Mouse (Mus musculus) spleen, embryonic (tissue): ENCODE results near the gene Arl5a.

Experiments
- CTCF ChIA-PET: fragments of 350-600 bp; sonication (Branson Sonifier 250); formaldehyde crosslinking; loops from one replicate; lab custom pipeline; 2022; lab: Charles Lee

The Arl5a gene

DNA sequence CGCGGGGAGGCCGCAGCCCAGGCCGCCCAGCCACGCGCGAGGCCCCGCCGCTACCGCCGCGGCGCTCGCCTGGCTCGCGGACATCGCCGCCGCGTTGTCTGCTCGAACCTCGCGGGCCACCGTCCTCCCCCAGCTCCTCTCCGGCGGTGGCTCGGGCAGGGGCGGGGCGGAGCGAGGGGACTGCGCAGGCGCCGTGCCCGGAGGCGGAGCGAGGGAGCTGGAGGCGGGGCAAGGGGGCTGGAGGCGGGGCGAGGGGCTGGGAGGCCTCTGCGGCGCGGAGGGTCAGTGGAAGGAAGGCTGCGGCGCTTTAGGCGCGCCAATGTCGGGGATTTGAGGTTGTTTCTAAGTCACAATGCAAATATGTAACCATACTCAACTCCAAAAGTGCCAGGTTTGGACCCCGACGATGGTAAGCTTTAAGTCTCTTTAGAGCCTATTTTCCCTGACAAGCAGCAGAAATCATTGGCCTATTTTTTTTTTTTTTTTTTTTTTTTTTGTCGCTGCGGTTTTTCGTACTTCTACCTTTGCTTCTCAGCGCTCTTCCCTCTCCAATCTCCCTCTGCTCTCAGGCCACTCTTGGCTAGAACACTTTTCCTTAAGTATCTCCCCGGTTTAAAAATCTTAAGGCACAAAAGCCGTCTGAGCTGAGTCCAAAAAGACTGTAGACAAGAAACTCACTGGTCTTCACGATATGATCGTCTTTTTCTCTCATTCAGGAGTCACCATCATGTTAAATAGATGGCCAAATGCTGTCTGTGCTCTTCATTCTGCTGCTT lies at the start of gene Arl5a:
Gene Arl5a (minus strand): TSS at position 155 of the 776 bp plus-strand sequence.
- CTCF ChIA-PET: interaction anchor here (0.6 kb wide), 1 partner anchor 98 kb away, joined by 3 read pairs; no protein-coding TSS in a partner anchor

DNA sequence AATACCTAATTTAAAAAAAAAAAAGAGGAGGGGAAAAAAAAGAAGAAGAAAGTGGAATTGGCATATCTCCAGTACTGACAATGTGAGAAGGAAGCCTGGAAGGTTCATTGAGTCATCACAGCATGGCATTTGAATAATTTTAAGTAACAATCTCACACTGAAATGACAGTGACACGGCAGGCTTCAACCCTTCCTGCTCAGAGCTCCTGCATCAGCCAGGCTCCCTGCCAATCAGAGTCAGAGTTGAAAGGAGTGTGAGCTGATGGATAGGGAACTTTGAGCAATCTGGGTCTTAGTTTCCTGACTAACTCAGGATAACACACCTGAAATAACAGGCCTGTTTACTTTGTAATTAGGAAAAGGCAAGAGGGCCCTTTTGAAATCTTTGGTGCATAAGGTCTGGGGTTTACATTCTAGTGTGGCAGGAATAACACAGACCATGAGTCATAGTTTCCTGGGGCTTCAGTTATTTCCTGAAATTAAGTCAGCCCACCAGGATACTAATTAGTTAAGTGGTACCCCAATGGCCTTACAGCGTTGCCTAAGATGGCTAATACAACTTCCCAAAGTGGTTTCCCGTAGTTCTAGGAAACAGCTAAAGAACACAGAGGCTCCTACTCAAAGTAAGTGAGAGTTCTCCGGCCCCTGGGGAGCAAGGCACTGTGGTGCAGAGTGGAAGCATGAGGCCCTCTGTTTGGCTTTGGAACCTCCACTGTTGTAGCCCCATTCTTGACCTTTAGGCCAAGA lies 47.0 kb upstream of the Arl5a start:
- CTCF ChIA-PET: no interaction called here

DNA sequence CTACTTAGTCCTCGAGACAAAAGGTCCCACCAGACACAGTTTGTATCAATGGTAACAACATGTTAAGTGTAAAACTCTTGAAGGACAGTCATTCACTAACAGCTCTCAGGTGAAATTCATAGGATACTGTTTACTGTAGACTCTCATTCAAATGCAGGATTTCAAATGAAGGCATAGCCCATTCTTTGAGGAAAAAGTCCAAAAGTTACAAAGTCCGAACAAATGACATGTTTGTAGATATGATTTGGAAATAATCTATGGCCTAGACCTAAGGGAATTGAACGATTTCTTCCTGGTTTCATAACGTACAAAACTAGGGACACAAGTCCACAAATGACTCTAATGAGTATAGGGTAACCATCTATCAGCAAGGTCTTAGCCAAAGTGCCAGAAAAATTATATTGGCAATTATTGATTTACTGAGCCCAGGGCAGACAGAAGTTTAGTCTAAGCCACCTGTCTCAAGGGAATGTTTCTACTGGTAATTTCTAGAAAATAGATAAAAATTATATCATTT lies 45.4 kb upstream of the Arl5a start:
- CTCF ChIA-PET: no interaction called here

DNA sequence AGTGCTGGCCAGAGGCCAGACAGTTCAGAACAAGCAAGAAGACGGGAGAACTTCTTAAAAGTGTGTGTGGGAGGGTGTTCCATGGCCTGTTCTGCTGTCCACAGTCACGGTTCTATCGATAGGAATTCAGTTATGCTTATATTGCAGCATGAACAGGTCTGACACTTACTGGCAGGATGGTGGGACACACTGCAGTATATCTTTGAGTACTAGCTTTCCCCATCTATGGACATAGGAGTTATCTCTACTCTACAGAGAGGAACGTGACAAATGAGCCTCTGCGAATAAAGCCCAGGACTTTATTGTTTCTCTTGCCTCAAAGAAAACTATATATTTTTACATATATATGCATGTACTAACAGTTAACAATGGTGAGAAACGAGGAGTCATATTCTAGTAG lies 42.9 kb upstream of the Arl5a start:
- CTCF ChIA-PET: no interaction called here

DNA sequence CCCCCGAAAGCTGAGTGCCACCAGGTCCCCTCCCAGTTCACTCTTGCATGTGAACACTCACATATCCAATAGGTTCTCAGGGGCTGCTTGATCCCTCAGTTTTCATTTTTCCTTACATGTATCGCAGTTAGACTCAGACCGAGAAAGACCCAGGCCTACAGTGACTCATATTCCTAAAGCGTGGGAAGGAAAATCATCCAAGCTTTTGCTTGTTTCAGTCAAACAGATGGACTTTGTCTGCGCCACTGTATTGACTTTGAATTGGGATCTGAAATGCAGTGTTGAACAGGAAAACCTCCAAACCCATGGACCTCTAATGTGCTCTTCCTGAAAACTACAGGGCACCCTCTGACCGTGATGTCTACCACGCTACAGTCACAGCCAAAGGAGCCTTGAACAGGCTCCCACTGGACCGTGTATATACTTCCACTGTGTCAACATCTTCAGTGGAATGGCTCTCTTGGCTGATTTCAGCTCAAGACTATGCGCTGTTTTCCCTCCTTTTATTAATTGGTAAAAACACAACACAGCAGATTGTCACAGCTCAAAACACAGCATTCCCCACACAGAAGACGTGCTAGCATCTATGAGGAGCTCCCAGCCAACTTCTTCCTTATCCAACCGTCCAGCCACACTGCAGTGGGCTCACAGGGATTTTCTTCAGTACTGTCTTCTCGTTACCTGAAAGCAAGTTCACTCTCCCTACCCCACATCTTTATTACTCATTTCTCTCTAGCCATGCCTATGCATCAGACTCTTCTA lies 36.7 kb upstream of the Arl5a start:
- CTCF ChIA-PET: interaction anchor here (0.6 kb wide), 1 partner anchor 38 kb away, joined by 4 read pairs; no protein-coding TSS in a partner anchor

DNA sequence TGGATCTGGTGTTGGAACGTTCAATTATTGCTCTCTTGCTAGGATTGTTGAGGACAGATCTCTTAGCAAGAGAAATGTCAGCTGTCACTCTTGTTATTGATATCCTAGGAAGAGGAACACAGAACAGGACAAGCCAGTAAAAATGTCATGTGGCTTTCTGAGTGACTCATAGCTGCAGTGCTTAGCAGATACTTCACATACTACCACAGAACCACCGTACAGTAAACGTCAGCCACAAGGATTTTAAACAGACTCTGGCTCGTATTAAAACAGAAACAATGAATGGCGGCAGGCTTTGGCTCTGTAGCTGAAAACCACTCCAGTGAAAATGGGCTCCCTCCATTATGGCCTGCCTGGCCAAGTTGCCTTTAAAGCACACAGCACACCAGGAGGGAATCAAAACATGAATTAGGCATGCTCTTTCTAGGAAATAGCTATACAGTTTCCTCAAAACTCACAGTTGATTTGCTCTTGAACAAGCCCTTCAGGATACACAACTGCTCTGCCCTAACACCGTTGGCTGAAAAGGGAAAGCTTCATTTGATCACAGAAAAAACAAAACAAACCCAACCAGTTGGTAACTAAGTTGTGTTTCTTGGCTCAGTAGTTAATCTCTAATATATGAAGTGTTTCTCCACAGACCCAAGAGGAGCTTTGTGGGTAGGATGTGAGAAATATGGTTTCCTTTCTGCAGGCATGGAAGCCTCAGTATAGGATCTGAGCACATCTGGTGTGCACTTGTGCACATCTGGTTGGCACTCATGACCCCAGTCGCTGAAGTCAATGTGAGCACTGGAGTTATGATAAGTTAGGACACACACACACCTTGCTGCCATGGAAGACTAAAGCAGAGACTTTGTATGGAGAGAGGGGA lies 31.1 kb upstream of the Arl5a start:
- CTCF ChIA-PET: no interaction called here

DNA sequence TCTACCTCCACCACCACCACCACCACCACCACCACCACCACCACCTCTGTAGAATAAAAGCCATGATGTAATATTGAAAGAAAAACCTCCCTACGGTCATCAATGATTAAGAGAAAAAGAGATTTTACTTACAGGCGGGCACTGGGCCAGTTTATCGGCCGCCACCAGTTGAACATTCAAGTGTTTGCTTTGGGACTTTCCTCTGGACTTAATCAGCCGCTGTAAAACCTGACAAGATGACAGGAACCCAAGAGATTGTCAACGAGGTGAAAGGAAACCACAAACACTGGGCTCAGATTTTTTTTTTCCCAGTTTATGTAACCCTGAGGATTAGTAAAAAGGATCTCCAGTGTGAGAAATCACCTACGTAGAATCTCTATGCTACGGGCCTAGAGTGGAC lies 25.1 kb upstream of the Arl5a start:
- CTCF ChIA-PET: interaction anchor here (0.5 kb wide), 1 partner anchor 33 kb away, joined by 5 read pairs; no protein-coding TSS in a partner anchor

DNA sequence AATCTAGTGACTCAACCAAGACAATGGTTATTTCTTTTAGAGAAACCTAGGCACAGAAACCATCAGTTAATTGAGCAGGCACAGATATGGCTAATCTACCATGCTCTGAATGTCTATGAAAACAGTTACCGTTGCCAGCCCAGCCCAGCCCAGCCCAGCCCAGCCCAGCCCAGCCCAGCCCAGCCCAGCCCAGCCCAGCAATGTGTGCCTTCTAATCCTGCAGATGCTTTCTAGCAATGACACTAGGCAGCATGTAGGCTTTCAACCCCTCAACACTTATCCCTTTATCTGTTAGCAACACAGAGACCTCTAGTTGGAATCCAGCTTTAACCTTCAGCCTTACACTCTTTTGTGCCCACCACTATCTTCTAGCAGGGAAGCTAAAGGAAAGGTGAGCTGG lies 24.2 kb upstream of the Arl5a start:
- CTCF ChIA-PET: interaction anchor here (0.7 kb wide), 1 partner anchor 25 kb away, joined by 3 read pairs; no protein-coding TSS in a partner anchor

DNA sequence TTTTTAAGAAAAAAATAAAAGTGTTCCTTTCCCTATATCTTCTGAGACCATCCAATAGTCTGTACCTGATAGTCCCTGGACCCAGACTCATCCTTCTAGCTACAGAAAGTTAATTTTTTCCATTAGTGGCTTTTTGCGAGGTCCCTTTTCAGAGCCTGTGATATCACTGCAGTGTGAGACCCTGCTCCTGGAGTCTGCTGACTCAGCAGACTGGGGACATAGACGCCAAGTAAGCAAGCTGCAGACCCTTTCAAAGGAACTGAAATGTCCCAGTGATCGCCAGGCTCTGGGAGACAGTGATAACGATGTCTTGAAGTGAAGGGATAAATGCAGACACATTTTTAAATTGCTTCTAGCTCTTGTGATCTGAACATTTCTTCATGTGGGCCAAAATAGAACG lies 21.9 kb upstream of the Arl5a start:
- CTCF ChIA-PET: no interaction called here

DNA sequence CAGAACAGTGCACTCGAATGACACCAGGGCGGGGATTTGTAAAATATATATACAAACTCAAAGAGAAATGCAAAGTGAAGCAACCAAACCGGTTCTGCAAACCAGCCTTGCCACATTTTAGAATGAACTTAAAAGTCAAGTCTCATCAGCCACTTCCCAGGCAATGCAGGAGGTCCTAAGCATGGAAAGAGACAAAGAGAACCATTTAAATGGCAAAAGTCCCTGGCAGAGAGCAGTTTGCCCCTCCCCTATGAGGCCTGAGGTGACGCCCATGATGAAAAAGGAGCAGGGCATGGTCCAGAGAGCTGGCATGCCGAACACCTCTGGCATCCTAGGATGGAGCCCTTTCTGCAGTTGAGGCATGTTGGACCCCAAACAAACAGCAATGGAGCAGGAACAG lies 17.4 kb upstream of the Arl5a start:
- CTCF ChIA-PET: no interaction called here

DNA sequence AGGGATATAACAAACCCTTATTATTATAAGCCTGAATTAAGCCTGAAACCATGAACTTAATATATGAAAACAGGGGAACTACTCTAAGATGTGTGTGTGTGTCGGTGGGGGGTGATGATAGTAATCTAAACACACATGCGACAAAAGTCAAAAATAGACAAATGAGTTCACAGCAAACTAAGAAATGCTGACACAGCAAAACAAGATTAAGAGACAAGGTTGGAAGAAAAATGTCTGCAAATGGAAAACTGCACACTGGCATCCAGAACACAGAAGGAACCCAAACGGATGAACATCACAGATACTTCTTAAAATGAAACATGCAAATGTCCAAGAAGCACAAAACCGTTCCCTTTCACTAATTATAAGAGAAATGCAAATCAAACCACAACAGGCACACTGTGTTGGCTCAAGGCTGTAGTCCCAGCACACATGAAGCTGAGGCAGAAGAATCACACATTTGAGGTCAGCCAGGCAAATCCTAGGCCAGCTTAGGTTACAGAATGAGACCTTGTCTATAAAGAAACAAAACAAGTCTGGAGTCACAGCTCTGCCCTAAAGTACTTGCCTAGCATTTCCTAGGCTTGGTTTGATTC lies 15.8 kb upstream of the Arl5a start:
- CTCF ChIA-PET: no interaction called here

DNA sequence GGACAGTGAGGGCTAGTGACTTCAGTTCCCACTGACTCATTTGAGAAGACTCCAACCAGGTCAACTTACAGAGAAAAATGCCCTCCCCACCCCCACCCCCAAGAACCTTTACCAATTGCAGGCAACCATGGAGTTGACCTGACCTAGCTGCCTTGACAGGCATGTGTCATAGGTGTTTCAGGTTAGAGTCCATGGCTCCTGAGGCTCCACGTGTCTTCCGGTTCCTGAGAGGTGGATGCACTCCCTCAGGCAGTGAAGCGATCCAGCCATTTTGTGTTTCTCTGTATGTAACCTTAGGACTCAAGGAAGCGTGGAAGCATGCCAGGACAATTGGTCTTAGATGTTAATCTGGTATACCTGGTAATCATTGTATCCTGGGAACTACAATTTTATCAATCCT lies 13.7 kb upstream of the Arl5a start:
- CTCF ChIA-PET: no interaction called here

DNA sequence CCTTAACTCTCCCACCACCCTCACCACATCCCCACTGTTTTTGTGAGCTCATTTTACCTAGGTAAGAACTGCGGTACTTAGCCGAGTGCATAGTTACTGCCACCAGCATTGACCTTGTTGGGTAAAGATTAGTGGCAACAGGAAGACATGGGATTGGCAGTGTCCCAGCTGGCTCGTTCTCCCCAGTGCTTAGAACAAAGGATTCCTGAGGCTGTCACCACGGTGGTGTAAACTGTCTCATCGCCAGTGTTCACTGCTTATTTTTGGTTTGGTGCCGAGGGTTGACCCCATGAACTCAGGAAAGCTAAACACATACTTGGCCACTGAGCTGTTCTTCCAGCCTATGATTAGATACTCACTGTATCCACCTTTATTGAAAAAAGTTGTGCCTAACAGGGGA lies 13.3 kb upstream of the Arl5a start:
- CTCF ChIA-PET: no interaction called here

DNA sequence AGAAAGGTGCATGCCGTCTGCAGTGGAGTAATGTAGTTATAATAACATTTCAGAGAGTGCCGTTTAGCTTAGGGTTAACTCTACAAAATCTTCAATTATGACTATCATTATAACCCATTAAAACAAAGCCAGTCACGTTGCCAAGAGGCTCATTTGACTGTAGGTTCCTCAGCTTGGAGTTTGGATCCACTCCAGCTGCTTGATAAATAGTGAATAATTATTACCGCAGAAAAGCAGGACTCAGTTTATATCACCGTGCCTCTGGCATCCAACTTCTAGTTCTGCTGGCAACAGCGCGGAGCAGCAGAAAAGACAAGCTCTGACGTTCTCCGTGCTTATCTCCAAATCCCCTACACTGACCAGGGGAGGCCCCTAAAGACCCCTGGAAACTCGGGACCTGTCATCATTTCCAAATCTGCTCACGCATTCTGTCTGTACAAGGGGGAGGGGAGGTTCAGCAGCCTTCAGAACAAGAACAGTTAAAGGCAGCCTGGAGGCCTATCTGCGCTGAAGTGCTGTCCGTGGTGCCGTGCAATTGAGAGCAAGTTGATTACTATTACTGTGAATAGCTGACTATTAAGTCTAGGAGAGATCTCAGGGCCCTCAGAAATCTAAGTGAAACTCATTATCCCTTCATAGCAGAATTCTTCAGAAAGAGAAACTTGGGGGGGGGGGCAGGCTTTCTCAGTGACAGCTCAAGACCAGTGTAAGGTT lies 11.4 kb upstream of the Arl5a start:
- CTCF ChIA-PET: no interaction called here

DNA sequence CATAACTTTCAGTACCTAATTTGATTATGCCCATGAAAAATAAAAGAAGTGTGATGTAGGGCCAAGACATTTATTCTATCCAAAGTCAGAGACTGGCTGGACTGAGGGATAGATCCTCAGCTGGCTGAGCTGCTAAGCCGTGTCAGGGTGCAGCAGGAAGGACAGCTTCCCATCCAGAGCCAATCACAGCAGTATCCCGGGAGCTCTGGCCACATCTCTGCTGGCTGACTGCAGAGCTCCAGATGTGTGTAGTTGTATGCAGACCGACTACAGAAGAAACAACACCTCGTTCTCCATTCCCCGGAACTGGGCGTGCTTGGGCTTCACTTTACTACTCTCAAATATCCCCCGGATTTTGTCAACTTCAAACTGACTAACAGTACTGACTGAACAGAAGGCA lies 8.7 kb upstream of the Arl5a start:
- CTCF ChIA-PET: no interaction called here

DNA sequence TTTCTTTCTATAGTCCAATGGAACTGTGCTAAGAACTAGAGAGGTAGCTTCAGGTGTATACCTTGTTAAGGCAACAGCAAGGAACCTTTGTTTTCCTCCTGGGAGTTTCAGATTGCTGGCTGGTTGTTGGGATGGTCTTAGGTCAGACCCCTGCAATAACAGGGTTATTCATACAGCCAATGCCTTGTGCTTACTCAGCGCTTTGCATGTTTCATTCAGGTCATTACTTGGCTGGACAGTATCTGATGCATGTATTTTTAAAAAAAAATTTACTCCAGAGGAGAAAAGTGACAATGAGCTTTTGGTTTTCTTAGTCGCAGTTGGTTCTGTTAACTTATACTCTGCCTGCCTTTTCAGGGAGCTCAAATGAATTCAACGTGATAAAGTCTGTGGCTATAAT lies 2.7 kb upstream of the Arl5a start:
- CTCF ChIA-PET: no interaction called here

DNA sequence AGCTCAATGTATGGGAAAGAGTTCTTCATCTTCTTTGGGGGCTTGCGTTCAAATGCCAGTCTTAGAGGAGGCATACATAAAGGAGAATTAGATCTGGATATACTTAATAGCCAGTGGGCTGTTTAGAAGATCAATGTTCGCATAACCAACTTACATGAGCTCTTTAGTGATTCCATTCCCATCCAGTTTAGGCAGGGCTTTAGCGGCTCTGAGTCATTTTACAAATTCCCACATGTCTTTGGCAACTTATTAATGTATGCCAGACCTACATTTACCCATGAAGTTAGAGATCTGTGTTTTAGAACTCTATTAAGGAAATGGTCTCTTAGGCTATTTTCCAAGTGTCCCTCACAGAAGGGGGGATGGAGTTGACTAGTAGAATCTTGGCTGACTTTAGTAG lies 1.3 kb upstream of the Arl5a start:
- CTCF ChIA-PET: no interaction called here

DNA sequence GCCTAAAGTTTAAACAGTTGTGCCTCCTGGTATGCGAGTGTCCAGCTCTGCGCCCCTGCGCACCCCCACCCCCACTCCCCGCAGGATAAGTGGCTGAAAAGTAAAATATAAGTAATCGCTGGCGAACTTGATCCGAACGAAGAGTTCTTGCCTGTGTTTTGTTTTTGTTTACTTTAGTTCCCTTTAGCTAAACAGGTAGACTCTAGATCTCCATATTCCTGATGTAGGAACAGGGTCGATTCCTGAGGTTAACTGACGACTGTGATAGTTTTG lies 758 bp upstream of the Arl5a start:
- CTCF ChIA-PET: no interaction called here

DNA sequence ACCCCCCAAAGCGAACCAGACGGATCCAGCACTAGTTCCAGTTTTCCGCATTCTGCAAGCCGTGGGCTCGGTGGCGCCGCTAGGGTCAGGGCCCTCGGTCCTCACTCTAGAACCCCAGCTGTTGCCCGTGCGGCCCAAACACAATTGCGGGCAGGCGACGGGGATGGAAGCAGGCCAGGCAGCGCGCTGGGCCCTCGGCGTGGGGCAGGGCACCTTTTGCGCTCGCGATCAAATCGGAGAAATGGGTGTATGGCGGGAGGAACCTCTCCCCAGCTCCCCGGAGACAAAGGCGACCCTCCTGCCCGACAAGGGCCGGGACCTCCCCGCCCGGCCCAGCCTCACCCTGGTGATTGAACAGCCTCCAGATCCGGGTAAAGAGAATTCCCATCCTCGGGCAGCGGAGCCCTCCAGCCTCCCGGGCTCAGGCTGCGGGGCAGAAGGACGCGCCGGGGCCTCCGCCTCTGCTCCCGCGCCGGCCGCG lies 413 bp downstream of the Arl5a start:
- CTCF ChIA-PET: interaction anchor here (0.6 kb wide), 1 partner anchor 99 kb away, joined by 3 read pairs; no protein-coding TSS in a partner anchor
